Mouse (Mus musculus): ENCODE results near the gene Rem2. TPM values are rescaled to one million over a fixed set of nuclear protein-coding genes. Genes with fewer than 3 reads are reported as not detected.
A peak's percentile ranks its signal among the peaks of the same experiment; 100 is the strongest.

Rem2 gene
- total RNA-seq, 2 experiments from 2014 or later, result 3.5 to 6.6 TPM

GRCm38 (mm10) chr14:54441365-54441764 lies 34.5 kb upstream of the Rem2 start:
- intact Hi-C loops (cut with DNase I), result loop anchor here (5.0 kb wide), 1 partner anchor 36 kb away; the partner anchor contains the start of gene Rem2
- no peak for DNase-seq (ENCODE audit: low spot score in 2 of 2)

- no peak for DNase-seq (ENCODE audit: low spot score in 2 of 2)
- intact Hi-C loops (cut with DNase I), result loop anchor here (5.0 kb wide), 1 partner anchor 35 kb away; the partner anchor contains the start of gene Rem2
These were observed 33.4 kb upstream of the Rem2 start for GRCm38 (mm10) chr14:54442548-54442947.

- intact Hi-C loops (cut with DNase I), result loop anchor here (5.0 kb wide), 1 partner anchor 34 kb away; the partner anchor contains the start of gene Rem2
- DNase-seq (ENCODE audit: low spot score in 2 of 2), result no peak
These were observed 32.7 kb upstream of the Rem2 start for GRCm38 (mm10) chr14:54443196-54443595.

GRCm38 (mm10) chr14:54443712-54444618 lies 31.9 kb upstream of the Rem2 start:
- DNase-seq (ENCODE audit: low spot score in 2 of 2), result no peak
- intact Hi-C loops (cut with DNase I), result loop anchor here (5.0 kb wide), 1 partner anchor 33 kb away; the partner anchor contains the start of gene Rem2

- DNase-seq (ENCODE audit: low spot score in 2 of 2), result no peak
- intact Hi-C loops (cut with DNase I), result loop anchor here (5.0 kb wide), 1 partner anchor 383 kb away; no protein-coding TSS in a partner anchor
These were observed 30.4 kb upstream of the Rem2 start for GRCm38 (mm10) chr14:54445476-54445875.

- intact Hi-C loops (cut with DNase I), result no loop called here
- no peak for DNase-seq (ENCODE audit: low spot score in 2 of 2)
These were observed 22.3 kb upstream of the Rem2 start for GRCm38 (mm10) chr14:54453566-54453965.

GRCm38 (mm10) chr14:54454669-54455528 lies 21.0 kb upstream of the Rem2 start:
- no peak for DNase-seq (ENCODE audit: low spot score in 2 of 2)

GRCm38 (mm10) chr14:54457907-54458569 lies 17.9 kb upstream of the Rem2 start:
- no peak for DNase-seq (ENCODE audit: low spot score in 2 of 2)
- intact Hi-C loops (cut with DNase I), result loop anchor here (2.0 kb wide), 1 partner anchor 53 kb away; no protein-coding TSS in a partner anchor

More at GRCm38 (mm10) chr14:54454669-54455528, 21.0 kb upstream of the Rem2 start:
- intact Hi-C loops (cut with DNase I), result no loop called here

- no peak for DNase-seq (ENCODE audit: low spot score in 2 of 2)
These were observed 13.8 kb upstream of the Rem2 start for GRCm38 (mm10) chr14:54462146-54462545.

GRCm38 (mm10) chr14:54463108-54463958 lies 12.6 kb upstream of the Rem2 start:
- DNase-seq (ENCODE audit: low spot score in 2 of 2), result no peak
- intact Hi-C loops (cut with DNase I), result no loop called here

More at GRCm38 (mm10) chr14:54462146-54462545, 13.8 kb upstream of the Rem2 start:
- intact Hi-C loops (cut with DNase I), result no loop called here

- DNase-seq (ENCODE audit: low spot score in 2 of 2), result peak; percentile 82 to 85
- intact Hi-C loops (cut with DNase I), result loop anchor here (2.0 kb wide), 2 partner anchors 15 to 29 kb away; no protein-coding TSS in a partner anchor
These were observed 12.0 kb upstream of the Rem2 start, which contains the start of gene Lrp10 for GRCm38 (mm10) chr14:54463959-54464292. TSS of gene Lrp10 (plus strand) at chr14:54464137.

GRCm38 (mm10) chr14:54464293-54465005 lies 11.5 kb upstream of the Rem2 start:
- intact Hi-C loops (cut with DNase I), result loop anchor here (2.0 kb wide), 2 partner anchors 14 to 28 kb away; no protein-coding TSS in a partner anchor
- peak in 1 of 2 experiments; percentile 29 for DNase-seq (ENCODE audit: low spot score in 2 of 2)

- intact Hi-C loops (cut with DNase I), result no loop called here
These were observed 4.4 kb upstream of the Rem2 start for GRCm38 (mm10) chr14:54471467-54471866.

GRCm38 (mm10) chr14:54472671-54473070 lies 3.2 kb upstream of the Rem2 start:
- intact Hi-C loops (cut with DNase I), result no loop called here

More at GRCm38 (mm10) chr14:54471467-54471866, 4.4 kb upstream of the Rem2 start:
- no peak for DNase-seq (ENCODE audit: low spot score in 2 of 2)

GRCm38 (mm10) chr14:54474744-54475143 lies 1.2 kb upstream of the Rem2 start:
- no peak for DNase-seq (ENCODE audit: low spot score in 2 of 2)
- intact Hi-C loops (cut with DNase I), result loop anchor here (5.0 kb wide), 1 partner anchor 32 kb away; no protein-coding TSS in a partner anchor

More at GRCm38 (mm10) chr14:54472671-54473070, 3.2 kb upstream of the Rem2 start:
- no peak for DNase-seq (ENCODE audit: low spot score in 2 of 2)

GRCm38 (mm10) chr14:54477172-54477909 lies 1.4 kb downstream of the Rem2 start:
- DNase-seq (ENCODE audit: low spot score in 2 of 2), result no peak
- intact Hi-C loops (cut with DNase I), result loop anchor here (5.0 kb wide), 1 partner anchor 35 kb away; no protein-coding TSS in a partner anchor

Data from left cerebral cortex, postnatal 25 days (tissue).